Mouse (Mus musculus): Measurements from ENCODE around the gene Hbp1.

- TF ChIP-seq FLI1 (IDR thresholded peaks at IDR 0.05; ENCODE audit: low read length) = no peak
- TF ChIP-seq GATA1 (IDR thresholded peaks at IDR 0.05; ENCODE audit: borderline replicate concordance, low read length) = no peak
Observed at GRCm38 (mm10) chr12:31984664-31985063, 34.3 kb upstream of the Hbp1 start.
